Mouse (Mus musculus): ENCODE data around the gene Nr6a1.

The Nr6a1 gene

GRCm38 (mm10) chr2:38779939-38780338 lies 147.5 kb downstream of the Nr6a1 start:
- DNase-seq = no peak

- DNase-seq = no peak
Observed at GRCm38 (mm10) chr2:38777326-38777725, 150.2 kb downstream of the Nr6a1 start.

GRCm38 (mm10) chr2:38774936-38775335 lies 152.6 kb downstream of the Nr6a1 start:
- no peak for DNase-seq

GRCm38 (mm10) chr2:38771478-38771797 lies 156.1 kb downstream of the Nr6a1 start:
- no peak for DNase-seq

GRCm38 (mm10) chr2:38770772-38771477 lies 156.6 kb downstream of the Nr6a1 start:
- no peak for DNase-seq

- no peak for DNase-seq
Observed at GRCm38 (mm10) chr2:38767177-38767931, 160.1 kb downstream of the Nr6a1 start.

- DNase-seq = no peak
Observed at GRCm38 (mm10) chr2:38739847-38740246, 187.6 kb downstream of the Nr6a1 start.

- peak; percentile 88 for DNase-seq
Observed at GRCm38 (mm10) chr2:38739410-38739809, 188.1 kb downstream of the Nr6a1 start.

- DNase-seq = no peak
Observed at GRCm38 (mm10) chr2:38738601-38739301, 188.7 kb downstream of the Nr6a1 start.

GRCm38 (mm10) chr2:38735740-38736139 lies 191.7 kb downstream of the Nr6a1 start:
- no peak for DNase-seq

GRCm38 (mm10) chr2:38734721-38735120 lies 192.8 kb downstream of the Nr6a1 start:
- DNase-seq = no peak

- DNase-seq = no peak
Observed at GRCm38 (mm10) chr2:38730331-38730827, 197.1 kb downstream of the Nr6a1 start.

GRCm38 (mm10) chr2:38725427-38725826 lies 202.1 kb downstream of the Nr6a1 start:
- DNase-seq = no peak

GRCm38 (mm10) chr2:38723378-38723777 lies 204.1 kb downstream of the Nr6a1 start:
- DNase-seq = no peak

GRCm38 (mm10) chr2:38722076-38722475 lies 205.4 kb downstream of the Nr6a1 start:
- no peak for DNase-seq

GRCm38 (mm10) chr2:38720661-38721060 lies 206.8 kb downstream of the Nr6a1 start:
- no peak for DNase-seq

GRCm38 (mm10) chr2:38719354-38719753 lies 208.1 kb downstream of the Nr6a1 start:
- DNase-seq = no peak

- no peak for DNase-seq
Observed at GRCm38 (mm10) chr2:38718676-38719075, 208.8 kb downstream of the Nr6a1 start.

GRCm38 (mm10) chr2:38717436-38717835 lies 210.1 kb downstream of the Nr6a1 start:
- no peak for DNase-seq

GRCm38 (mm10) chr2:38714324-38714723 lies 213.2 kb downstream of the Nr6a1 start, which contains the start of gene Nr5a1:
Gene Nr5a1, minus strand, starts transcription at chr2:38714542.
- DNase-seq = no peak

GRCm38 (mm10) chr2:38713596-38713995 lies 213.9 kb downstream of the Nr6a1 start:
- DNase-seq = no peak

- DNase-seq = no peak
Observed at GRCm38 (mm10) chr2:38712769-38713125, 214.7 kb downstream of the Nr6a1 start.

- no peak for DNase-seq
Observed at GRCm38 (mm10) chr2:38712076-38712768, 215.3 kb downstream of the Nr6a1 start.

Data from right cerebral cortex, postnatal 4 days (tissue).